Mouse (Mus musculus) intestine, embryonic 14.5 days (tissue): Measurements from ENCODE around the gene Atrnl1. TPM values are rescaled to one million over a fixed set of nuclear protein-coding genes. Genes with fewer than 3 reads are reported as not detected.

ENCODE experiments used
- ATAC-seq: fragments of 200-750 bp; cut with Nextera tagmentation; replicated peaks from 2 replicates; pipeline ENCODE4 v1.8.0; 2017; ENCODE audit warnings: low read depth, moderate number of reproducible peaks, moderate TSS enrichment, moderate library complexity; ENCODE audit not compliant: low FRiP score, low TSS enrichment
- DNase-seq: peaks from one replicate; pipeline ENCODE4 v3.0.0-alpha.2; 2018; ENCODE audit warnings: low spot score
- H3K27ac ChIP-seq: fragments of 300-500 bp; sonication (generic); 2 replicates; pipeline ENCODE4 v1.5.1; 2014; ENCODE audit warnings: low read depth, mild to moderate bottlenecking, control low read depth
- H3K27me3 ChIP-seq: fragments of 300-500 bp; sonication (generic); replicated peaks from 2 replicates; pipeline ENCODE4 v1.6.1; 2014; ENCODE audit warnings: low read length, control low read depth; ENCODE audit not compliant: control insufficient read depth, insufficient read depth
- H3K36me3 ChIP-seq: fragments of 300-500 bp; sonication (generic); 2 replicates; pipeline ENCODE4 v1.6.1; 2014; ENCODE audit warnings: low read length, control low read depth; ENCODE audit not compliant: control insufficient read depth, insufficient read depth
- H3K4me1 ChIP-seq: fragments of 300-500 bp; sonication (generic); replicated peaks from 2 replicates; pipeline ENCODE4 v1.6.1; 2014; ENCODE audit warnings: low read length, control low read depth, mixed read lengths; ENCODE audit not compliant: control insufficient read depth, insufficient read depth
- H3K4me2 ChIP-seq: fragments of 300-500 bp; sonication (generic); 2 replicates; pipeline ENCODE4 v1.6.1; 2014; ENCODE audit warnings: low read length
- H3K4me3 ChIP-seq: fragments of 300-500 bp; sonication (generic); 2 replicates; pipeline ENCODE4 v1.5.1; 2014; ENCODE audit warnings: low read depth, low read length, control low read depth, mixed read lengths
- H3K9ac ChIP-seq: fragments of 300-500 bp; sonication (generic); 2 replicates; pipeline ENCODE4 v1.6.1; 2014; ENCODE audit warnings: mild to moderate bottlenecking, low read length
- H3K9me3 ChIP-seq: fragments of 300-500 bp; sonication (generic); 2 replicates; pipeline ENCODE4 v1.6.1; 2016; ENCODE audit warnings: low read length, control low read depth; ENCODE audit not compliant: control insufficient read depth
- WGBS: fragments of 180-500 bp; shearing (Covaris S2); extraction: QIAGEN DNeasy Blood & Tissue Kit; methylation state at CpG from one replicate; pipeline ENCODE4 v1.1.7; 2014; 5-methylcytosine and 5-hydroxymethylcytosine counted together
- polyA plus RNA-seq: library from polyadenylated mRNA; unstranded; fragments of >200 nt; fragmentation: Nextera tagmentation; extraction: Ambion mirVana; gene quantifications from 2 replicates; pipeline ENCODE4 v1.2.1, GENCODE M21; 2014

Gene Atrnl1
- polyA plus RNA-seq, 1 experiment from 2014 or later: 7.4 TPM

- ATAC-seq: no peak
Measured at GRCm38 (mm10) chr19:57580962-57581361, 29.9 kb upstream of the Atrnl1 start.

GRCm38 (mm10) chr19:57585231-57585792 is 25.5 kb upstream of the Atrnl1 start:
- DNase-seq (peak; percentile 47), ATAC-seq (no peak)
- H3K27me3 ChIP-seq: no peaks in the 10 kb centered on the region
- H3K4me2 ChIP-seq: no peak overlapping the region
- H3K9ac ChIP-seq: no peak overlapping the region
- no peak overlapping the region for H3K27ac ChIP-seq
- H3K4me3 ChIP-seq: no peak overlapping the region
- H3K4me1 ChIP-seq: peaks cover 15% of the 10 kb centered on the region
- 62% methylated on average over 4 of the region's 4 CpGs for WGBS
- no peaks in the 10 kb centered on the region for H3K36me3 ChIP-seq
- H3K9me3 ChIP-seq: no peaks in the 10 kb centered on the region

More at GRCm38 (mm10) chr19:57580962-57581361, 29.9 kb upstream of the Atrnl1 start:
- H3K4me2 ChIP-seq: no peak overlapping the region
- no peaks in the 10 kb centered on the region for H3K27me3 ChIP-seq
- peaks cover 16% of the 10 kb centered on the region for H3K4me1 ChIP-seq
- peak; percentile 46 for DNase-seq
- H3K9me3 ChIP-seq: no peaks in the 10 kb centered on the region
- H3K9ac ChIP-seq: no peak overlapping the region
- WGBS: 73% methylated on average over 7 of the region's 7 CpGs
- no peaks in the 10 kb centered on the region for H3K36me3 ChIP-seq
- no peak overlapping the region for H3K27ac ChIP-seq
- no peak overlapping the region for H3K4me3 ChIP-seq

- ATAC-seq: peak; percentile 60; the same call in 1 of the 2 replicates
- Histone ChIP-seq H3K9ac (no peak overlapping the region), H3K4me2 (peak overlapping the region; percentile 36), H3K4me3 (no peak overlapping the region), H3K36me3 (no peaks in the 10 kb centered on the region), H3K9me3 (no peaks in the 10 kb centered on the region), H3K4me1 (peaks cover 15% of the 10 kb centered on the region), H3K27me3 (no peaks in the 10 kb centered on the region), H3K27ac (peak overlapping the region; percentile 9; the same call in 1 of the 2 replicates)
- DNase-seq: peak; percentile 56
- 8% methylated on average over 10 of the region's 10 CpGs for WGBS
Measured at GRCm38 (mm10) chr19:57586172-57586571, 24.7 kb upstream of the Atrnl1 start.

GRCm38 (mm10) chr19:57589516-57589915 is 21.3 kb upstream of the Atrnl1 start:
- ATAC-seq (no peak), DNase-seq (peak; percentile 46)
- Histone ChIP-seq H3K4me3 (no peak overlapping the region), H3K27me3 (no peaks in the 10 kb centered on the region), H3K4me1 (peaks cover 15% of the 10 kb centered on the region), H3K9me3 (no peaks in the 10 kb centered on the region), H3K36me3 (no peaks in the 10 kb centered on the region), H3K9ac (no peak overlapping the region), H3K4me2 (no peak overlapping the region), H3K27ac (no peak overlapping the region)
- whole genome bisulfite sequencing: 52% methylated on average over 9 of the region's 9 CpGs

DNA sequence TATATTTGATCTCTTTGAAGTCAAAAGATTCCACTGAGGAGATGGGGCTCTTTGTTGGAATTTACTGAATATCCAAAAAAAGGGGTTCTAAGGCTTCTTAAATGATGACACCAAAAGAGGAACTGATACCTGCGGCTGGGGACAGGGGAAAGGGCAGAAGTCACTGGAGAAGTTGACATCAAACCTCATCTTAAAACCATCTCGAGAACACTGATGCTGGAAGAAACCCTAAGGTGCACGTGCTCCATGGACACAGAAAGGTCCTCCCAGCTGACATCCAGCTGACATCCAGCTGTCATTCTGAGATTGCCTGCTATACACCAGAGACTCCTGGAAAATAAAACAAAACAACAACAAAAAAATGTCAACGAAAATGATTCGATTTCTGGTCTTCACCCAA is 19.9 kb upstream of the Atrnl1 start:
- Histone ChIP-seq H3K9ac (no peak overlapping the region), H3K4me3 (no peak overlapping the region), H3K4me1 (peaks cover 9% of the 10 kb centered on the region; the same call in 1 of the 2 replicates), H3K27ac (no peak overlapping the region), H3K27me3 (no peaks in the 10 kb centered on the region), H3K9me3 (no peaks in the 10 kb centered on the region), H3K36me3 (no peaks in the 10 kb centered on the region), H3K4me2 (no peak overlapping the region)
- ATAC-seq: no peak
- no peak for DNase-seq
- WGBS: 81% methylated on average over 5 of the region's 5 CpGs

DNA sequence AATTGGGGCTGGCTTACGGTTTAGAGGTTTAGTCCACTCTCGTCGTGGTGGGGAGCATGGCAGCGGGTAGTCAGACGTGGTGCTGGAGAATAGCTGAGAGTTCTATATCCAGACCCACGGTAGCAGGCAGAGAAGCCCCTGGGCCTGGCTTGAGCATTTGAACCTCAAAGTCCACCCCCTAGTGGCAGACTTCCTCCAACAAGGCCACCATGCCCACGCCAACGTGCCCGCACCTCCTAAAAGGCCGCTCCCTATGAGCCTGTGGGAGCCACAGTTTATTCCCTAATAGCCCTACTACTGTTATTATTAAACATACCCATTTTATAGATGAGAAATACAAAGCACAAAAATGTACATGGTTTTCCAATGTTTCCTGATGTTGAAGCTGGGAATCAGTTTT is 19.2 kb upstream of the Atrnl1 start:
- no peaks in the 10 kb centered on the region for H3K9me3 ChIP-seq
- H3K36me3 ChIP-seq: no peaks in the 10 kb centered on the region
- WGBS: 88% methylated on average over 10 of the region's 10 CpGs
- H3K9ac ChIP-seq: no peak overlapping the region
- H3K4me1 ChIP-seq: 0 out of 2 replicates have a peak, but pooled peaks cover 3% of the 10 kb centered on the region
- H3K4me3 ChIP-seq: no peak overlapping the region
- H3K27me3 ChIP-seq: no peaks in the 10 kb centered on the region
- no peak overlapping the region for H3K27ac ChIP-seq
- no peak overlapping the region for H3K4me2 ChIP-seq
- ATAC-seq: no peak
- no peak for DNase-seq

- ATAC-seq (no peak), DNase-seq (no peak)
- H3K27me3 ChIP-seq: no peaks in the 10 kb centered on the region
- no peak overlapping the region for H3K9ac ChIP-seq
- H3K27ac ChIP-seq: no peak overlapping the region
- WGBS: 83% methylated on average over 2 of the region's 2 CpGs
- 0 out of 2 replicates have a peak, but pooled peaks cover 3% of the 10 kb centered on the region for H3K4me1 ChIP-seq
- H3K36me3 ChIP-seq: no peaks in the 10 kb centered on the region
- H3K4me2 ChIP-seq: no peak overlapping the region
- no peaks in the 10 kb centered on the region for H3K9me3 ChIP-seq
- no peak overlapping the region for H3K4me3 ChIP-seq
Measured at GRCm38 (mm10) chr19:57592355-57592754, 18.5 kb upstream of the Atrnl1 start.

- ATAC-seq (no peak), DNase-seq (peak; percentile 47)
- 51% methylated on average over 8 of the region's 8 CpGs for WGBS
- Histone ChIP-seq H3K4me2 (no peak overlapping the region), H3K27ac (no peak overlapping the region), H3K36me3 (no peaks in the 10 kb centered on the region), H3K4me3 (no peak overlapping the region), H3K27me3 (no peaks in the 10 kb centered on the region), H3K9me3 (no peaks in the 10 kb centered on the region), H3K4me1 (peaks cover 5% of the 10 kb centered on the region; the same call in 1 of the 2 replicates), H3K9ac (no peak overlapping the region)
Measured at GRCm38 (mm10) chr19:57599126-57599525, 11.7 kb upstream of the Atrnl1 start.
